Mouse (Mus musculus) yolk sac, embryonic 10.5 days (tissue): ENCODE data around the gene Gm36210.
"Not testable (repeated sequence)": the region's sequence is repeated elsewhere in the genome, so short reads cannot be mapped to it uniquely, and the experiment has no call there.

ENCODE experiments used
- DNase-seq: peaks from one replicate; pipeline ENCODE4 v3.0.0-alpha.2; 2017; ENCODE audit warnings: low spot score

Gene Gm36210

GRCm38 (mm10) chr7:4879036-4879435, 27.3 kb downstream of the Gm36210 start:
- not testable (repeated sequence) for DNase-seq

GRCm38 (mm10) chr7:4878186-4878585, 28.1 kb downstream of the Gm36210 start:
- DNase-seq = no peak

DNA sequence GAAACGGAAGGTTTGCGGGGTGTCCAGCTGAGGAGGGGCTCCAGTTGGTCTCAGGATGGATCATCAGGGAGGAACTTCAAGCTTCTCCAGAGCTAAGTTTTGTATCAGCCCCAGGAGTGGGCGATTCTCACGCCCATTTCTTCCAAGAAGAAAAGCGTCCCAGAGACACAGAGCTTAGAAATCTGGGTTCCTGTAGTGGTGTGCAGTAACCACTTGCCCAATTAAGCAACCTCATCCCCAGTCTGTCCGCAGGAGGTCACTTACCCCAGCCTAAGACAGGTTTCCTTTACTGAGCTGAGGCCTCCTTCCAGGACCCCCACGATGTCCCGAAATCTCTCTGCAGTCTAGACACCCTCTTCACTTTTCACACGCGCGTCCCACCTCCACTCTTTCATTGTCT, 29.1 kb downstream of the Gm36210 start:
- no peak for DNase-seq

DNA sequence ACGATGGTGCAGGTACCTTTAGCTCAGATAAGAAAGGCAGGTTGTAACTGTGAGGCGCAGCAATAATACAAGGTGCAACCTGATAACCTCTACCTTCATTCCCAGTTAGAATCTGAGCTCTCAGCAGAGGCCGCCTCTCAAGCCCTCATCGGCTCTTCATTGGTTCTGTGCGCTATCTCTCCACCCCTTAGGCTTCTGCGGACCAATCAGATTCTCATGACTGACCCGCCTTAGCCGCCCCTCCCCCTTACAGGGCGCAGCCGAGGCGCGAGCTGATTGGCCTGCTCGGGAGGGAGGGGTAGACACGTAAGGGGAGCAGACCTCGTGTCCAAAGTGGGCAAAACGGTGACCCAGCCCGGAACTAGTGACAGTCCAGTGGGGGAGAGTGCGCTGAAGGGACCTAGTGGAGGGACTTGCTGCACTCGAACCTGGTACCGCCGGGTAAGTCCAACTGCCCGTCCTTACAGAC, 29.5 kb downstream of the Gm36210 start, which contains the start of gene Isoc2a:
Isoc2a (plus strand) TSS at position 401 of the 469 bp plus-strand sequence.
- DNase-seq = peak; percentile 96

DNA sequence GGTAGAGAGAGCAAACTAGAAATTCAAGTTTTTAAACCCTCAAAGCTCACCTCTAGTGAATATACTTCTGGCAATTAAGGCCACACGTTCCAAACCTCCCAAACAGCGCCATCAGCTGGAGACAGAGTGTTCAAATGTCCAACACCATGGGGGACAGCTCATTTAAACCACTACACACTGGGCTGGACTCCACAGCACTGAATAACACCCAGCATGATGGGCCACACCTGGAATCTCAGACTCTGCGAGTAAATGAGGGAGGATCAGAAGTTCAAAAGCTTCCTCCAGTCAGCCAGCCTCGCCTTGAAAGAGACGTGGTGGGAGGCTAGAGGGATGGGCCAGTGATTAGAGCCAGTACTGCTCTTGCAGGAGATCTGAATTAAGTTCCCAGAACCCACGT, 36.2 kb downstream of the Gm36210 start, which contains the start of gene Isoc2b:
Isoc2b (minus strand) TSS at position 126 of the 400 bp plus-strand sequence.
- no peak for DNase-seq

- no peak for DNase-seq
These were observed 39.6 kb downstream of the Gm36210 start for GRCm38 (mm10) chr7:4866631-4867180.

GRCm38 (mm10) chr7:4865579-4866493, 40.5 kb downstream of the Gm36210 start:
- peak; percentile 97 for DNase-seq

DNA sequence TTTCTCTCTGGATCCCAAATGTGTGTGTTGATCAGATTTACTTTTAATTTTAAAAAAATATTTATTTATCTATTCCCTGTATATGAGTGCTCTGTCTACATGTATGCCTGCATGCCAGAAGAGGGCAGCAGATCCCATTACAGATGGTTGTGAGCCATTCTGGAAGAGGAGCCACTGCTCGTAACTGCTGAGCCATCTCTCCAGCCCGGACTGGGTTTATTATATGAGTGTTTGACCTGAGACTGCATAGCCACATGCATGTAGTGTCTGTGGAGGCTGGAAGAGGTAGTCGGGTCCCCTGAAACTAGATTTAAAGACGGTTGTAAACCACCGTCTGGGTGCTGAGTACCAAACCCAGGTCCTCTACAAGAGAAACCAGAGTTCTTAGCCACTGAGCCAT, 41.2 kb downstream of the Gm36210 start:
- peak; percentile 43 for DNase-seq

DNA sequence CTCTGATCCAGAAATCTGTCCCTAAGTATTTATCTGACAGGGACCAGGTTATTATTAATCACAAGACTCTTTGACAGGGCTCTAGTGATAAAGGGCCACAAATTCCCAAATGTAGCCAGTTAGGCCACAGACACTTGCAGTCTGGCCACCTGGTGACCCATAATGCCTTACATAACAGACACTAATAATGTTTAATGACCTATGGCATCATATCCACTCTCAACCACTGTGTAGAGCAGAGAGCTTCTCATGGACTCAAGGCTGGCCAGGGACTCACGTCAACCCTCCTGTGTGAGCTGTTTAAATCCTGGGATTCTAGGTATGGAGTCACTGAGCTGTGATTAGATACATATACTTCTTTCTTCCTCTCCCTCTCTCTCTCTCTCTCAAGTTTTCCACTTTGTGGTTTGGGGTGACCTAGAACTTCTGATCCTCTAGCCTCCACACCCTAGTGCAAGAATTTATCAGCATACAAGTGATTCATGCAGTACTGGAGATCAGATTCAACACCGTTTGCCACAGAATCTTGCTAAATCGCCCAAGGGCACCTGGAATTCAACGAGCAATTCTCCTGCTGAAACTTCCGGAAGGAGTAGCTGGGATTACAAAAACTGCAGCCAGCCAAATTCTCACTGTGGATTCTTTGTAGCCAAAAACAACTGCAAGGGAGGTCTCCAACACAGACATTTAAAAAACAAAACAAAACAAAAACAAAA, 42.0 kb downstream of the Gm36210 start:
- DNase-seq = no peak

DNA sequence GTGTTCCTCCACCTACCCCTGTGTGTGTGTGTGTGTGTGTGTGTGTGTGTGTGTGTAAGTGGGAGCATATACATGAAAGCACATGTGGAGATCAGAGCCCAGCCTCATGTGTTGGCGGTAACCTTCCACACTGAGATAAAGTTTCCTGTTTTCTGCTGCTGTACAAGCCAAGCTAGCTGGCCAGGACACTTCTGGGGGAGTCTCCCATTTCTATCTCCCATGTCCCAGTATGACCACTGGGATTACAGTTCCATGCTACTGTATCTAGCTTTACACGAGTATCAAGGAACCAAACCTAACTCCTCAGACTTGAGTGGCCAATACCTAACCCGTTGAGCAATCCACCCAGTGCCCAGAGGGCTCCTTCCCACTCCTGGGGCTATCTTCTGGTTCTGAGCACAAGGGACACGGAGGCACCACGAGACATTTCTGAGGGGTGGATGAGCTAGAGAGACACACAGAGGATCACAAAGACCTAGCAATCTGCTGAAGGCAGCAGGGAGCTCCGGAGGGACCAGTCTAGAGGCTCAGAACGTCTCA, 42.7 kb downstream of the Gm36210 start:
- no peak for DNase-seq

- DNase-seq = no peak
These were observed 43.3 kb downstream of the Gm36210 start for GRCm38 (mm10) chr7:4863041-4863440.

DNA sequence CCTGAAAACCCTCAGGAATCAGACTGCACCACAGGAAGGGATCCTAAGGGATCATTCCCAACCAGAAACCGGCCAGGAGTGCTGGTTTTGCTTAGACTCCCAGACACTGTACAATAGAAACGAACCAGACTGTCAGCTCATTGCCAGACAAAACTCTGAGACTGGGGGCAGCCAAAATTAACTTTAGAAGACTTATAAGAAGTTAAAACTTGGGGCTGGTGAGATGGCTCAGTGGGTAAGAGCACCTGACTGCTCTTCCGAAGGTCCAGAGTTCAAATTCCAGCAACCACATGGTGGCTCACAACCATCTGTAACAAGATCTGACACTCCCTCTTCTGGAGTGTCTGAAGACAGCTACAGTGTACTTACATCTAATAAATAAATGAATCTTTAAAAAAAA, 45.4 kb downstream of the Gm36210 start:
- DNase-seq = not testable (repeated sequence)

DNA sequence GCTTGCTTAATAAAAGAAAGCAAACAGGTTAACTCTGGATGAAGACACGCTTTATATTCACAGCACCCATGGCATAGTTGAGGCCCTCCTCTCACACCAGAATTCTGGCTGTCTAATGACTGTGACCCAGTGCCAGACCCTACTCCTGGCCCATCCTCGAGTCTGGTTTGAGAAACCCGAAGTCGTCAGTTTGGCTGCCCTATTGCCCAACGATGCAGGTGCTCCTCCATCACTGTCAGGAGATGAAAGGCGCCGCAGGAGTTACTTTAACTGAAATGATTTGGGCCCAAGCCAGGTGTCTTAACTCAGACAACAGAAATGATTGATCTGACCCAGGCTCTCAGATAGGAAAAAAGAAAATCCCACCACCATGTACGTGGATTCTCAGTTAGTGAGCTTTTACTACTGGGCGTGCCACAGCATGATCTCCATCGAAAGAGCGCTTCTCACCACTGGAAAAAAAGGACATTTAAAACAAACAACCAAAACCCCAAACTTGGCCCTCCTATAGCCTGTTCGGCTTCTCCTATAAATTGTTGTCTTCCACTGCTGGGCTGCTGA, 46.8 kb downstream of the Gm36210 start:
- no peak for DNase-seq

DNA sequence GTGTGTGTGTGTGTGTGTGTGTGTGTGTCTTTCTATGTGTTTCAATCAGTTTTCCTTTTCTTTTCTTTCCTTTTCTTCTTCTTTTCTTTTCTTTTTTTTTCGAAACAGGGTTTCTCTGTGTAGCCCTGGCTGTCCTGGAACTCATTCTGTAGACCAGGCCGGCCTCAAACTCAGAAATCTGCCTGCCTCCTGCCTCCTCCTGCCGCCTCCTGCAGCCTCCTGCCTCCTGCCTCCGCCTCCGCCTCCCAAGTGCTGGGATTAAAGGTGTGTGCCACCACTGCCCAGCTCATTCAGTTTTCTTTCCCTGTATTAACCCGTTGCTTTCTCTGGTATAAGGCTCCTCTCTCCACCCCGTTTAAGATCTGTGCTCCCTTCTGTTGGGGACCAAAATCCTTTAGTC, 49.0 kb downstream of the Gm36210 start:
- DNase-seq = no peak

- DNase-seq = no peak
These were observed 49.8 kb downstream of the Gm36210 start for GRCm38 (mm10) chr7:4856508-4856907.

- DNase-seq = no peak
These were observed 52.7 kb downstream of the Gm36210 start for GRCm38 (mm10) chr7:4853613-4854012.

- DNase-seq = no peak
These were observed 55.0 kb downstream of the Gm36210 start for GRCm38 (mm10) chr7:4851315-4851688.

DNA sequence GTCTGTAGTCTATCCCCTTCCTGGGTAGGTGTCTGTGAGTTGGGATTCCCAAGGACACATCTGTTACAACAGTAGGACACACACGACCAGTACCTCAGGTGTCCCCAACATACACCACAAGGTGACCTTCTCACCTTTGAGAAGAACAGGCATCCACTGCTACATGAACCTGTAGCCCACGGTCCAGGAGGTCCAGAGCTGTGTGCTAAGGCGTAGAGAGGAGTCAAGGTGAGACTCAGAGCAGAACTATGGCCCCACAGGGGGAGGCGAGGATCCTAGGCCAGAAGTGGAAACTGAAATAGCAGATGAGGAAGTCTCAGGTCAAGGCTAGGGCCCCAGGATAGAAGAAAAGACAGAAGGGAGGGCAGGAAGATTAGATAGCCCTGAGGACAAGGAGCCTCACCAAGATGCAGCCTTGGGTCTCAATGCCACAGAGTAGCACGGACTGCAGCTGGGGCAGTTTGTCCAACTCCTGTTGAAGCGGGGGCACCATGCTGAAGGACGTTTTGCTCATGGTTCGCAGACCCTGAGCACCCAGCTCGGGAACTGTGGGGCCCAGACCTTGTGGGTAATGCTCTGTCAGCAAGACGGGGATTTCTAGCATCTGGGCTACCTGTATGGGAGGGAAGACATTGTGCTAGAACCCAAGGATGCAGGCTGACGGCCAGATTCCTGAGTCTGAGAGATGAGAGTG, 55.5 kb downstream of the Gm36210 start:
- no peak for DNase-seq

- DNase-seq = no peak
These were observed 56.9 kb downstream of the Gm36210 start for GRCm38 (mm10) chr7:4849372-4849771.
